Mouse (Mus musculus): Measurements from ENCODE around the gene Cwh43. TPM values are rescaled to one million over a fixed set of nuclear protein-coding genes. Genes with fewer than 3 reads are reported as not detected.

The Cwh43 gene
- polyA plus RNA-seq, 1 experiment from 2014 or later: 0.59 TPM

- Histone ChIP-seq H3K27ac (no peak overlapping the region), H3K9ac (no peak overlapping the region), H3K27me3 (replicated peaks) (peaks cover 25% of the 10 kb centered on the region), H3K4me1 (peaks cover 10% of the 10 kb centered on the region), H3K36me3 (replicated peaks) (no peaks in the 10 kb centered on the region), H3K4me2 (no peak overlapping the region), H3K9me3 (no peaks in the 10 kb centered on the region), H3K4me3 (no peak overlapping the region)
- WGBS: 92% methylated on average over 14 of the region's 14 CpGs
- ATAC-seq (replicated peaks): no peak
These were observed 2.4 kb upstream of the Cwh43 start for GRCm38 (mm10) chr5:73403311-73404068.

DNA sequence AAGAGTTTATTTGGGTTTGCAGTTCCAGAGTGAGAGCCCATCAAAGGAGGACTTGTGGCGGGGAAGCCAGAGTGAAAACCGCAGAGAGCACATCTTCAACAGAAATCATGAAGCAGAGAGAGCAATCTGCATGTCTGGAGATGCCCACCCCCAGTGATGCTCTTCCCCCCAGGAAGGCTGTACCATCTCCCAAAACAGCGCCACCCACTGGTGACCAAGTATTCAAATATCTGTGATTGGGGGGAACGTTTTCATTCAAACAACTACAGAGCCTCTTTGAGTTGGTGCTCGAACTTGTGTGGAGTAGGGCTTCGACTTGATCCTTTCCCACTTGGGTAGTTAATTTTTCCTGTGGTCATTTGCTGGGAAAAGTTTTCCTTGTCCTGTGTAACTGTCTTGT, 1.1 kb upstream of the Cwh43 start:
- no peak for ATAC-seq (replicated peaks)
- Histone ChIP-seq H3K27ac (no peak overlapping the region), H3K4me2 (no peak overlapping the region), H3K4me3 (no peak overlapping the region), H3K27me3 (replicated peaks) (peaks cover 25% of the 10 kb centered on the region), H3K36me3 (replicated peaks) (no peaks in the 10 kb centered on the region), H3K4me1 (peaks cover 10% of the 10 kb centered on the region), H3K9ac (no peak overlapping the region), H3K9me3 (no peaks in the 10 kb centered on the region)
- WGBS: 84% methylated on average over 6 of the region's 6 CpGs

GRCm38 (mm10) chr5:73406861-73407260, 986 bp downstream of the Cwh43 start:
- Histone ChIP-seq H3K4me1 (peaks cover 10% of the 10 kb centered on the region), H3K36me3 (replicated peaks) (no peaks in the 10 kb centered on the region), H3K4me3 (0 out of 2 replicates have a peak overlapping the region, but pooled peaks have one; percentile 40), H3K9ac (no peak overlapping the region), H3K4me2 (0 out of 2 replicates have a peak overlapping the region, but pooled peaks have one; percentile 80), H3K9me3 (no peaks in the 10 kb centered on the region), H3K27me3 (replicated peaks) (peaks cover 25% of the 10 kb centered on the region), H3K27ac (no peak overlapping the region)
- ATAC-seq (replicated peaks): no peak
- 48% methylated on average over 6 of the region's 6 CpGs for WGBS

DNA sequence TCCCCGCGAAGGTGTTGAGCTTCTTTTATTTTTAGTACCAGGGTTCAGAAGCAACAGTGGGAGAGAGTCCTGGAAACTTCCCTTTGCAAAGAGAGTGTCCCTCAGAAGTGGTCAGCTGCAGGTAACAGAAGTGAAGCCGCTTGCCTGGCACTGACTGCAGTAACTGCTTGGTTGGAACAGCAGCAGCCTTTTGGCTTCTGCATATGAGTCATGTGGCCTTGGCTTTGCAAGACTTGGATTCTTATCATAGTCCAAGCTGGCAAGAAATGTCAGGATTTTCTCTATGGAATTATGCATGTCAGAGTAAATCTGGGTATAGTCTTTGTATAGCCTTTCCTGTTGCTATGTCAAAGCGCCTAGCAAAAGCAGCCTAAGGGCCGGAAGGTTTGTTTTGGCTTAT, 4.1 kb downstream of the Cwh43 start:
- Histone ChIP-seq H3K4me1 (peaks cover 10% of the 10 kb centered on the region), H3K4me2 (no peak overlapping the region), H3K36me3 (replicated peaks) (no peaks in the 10 kb centered on the region), H3K27ac (no peak overlapping the region), H3K9ac (no peak overlapping the region), H3K27me3 (replicated peaks) (peaks cover 21% of the 10 kb centered on the region), H3K4me3 (no peak overlapping the region), H3K9me3 (no peaks in the 10 kb centered on the region)
- ATAC-seq (replicated peaks): no peak
- WGBS: 86% methylated on average over 5 of the region's 5 CpGs

DNA sequence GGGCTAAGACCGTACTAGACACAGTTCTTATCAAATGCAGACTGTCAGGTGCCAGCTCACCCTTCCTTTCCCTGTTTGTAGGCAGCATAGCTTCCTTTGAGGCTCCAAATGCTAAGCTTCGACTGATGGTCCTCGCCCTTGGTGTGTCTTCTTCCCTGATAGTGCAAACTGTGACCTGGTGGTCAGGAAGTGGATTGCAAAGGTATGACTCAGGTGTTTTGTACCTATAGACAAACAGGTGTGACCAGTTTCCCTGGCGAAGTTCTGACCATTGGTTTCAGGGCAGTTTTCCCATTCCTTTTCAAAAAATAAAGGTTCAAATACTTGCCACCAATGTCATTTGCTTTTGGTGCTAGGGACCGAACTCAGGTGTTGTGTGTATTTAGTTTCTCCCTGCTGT, 5.9 kb downstream of the Cwh43 start:
- H3K9ac ChIP-seq: no peak overlapping the region
- no peak overlapping the region for H3K4me3 ChIP-seq
- no peak overlapping the region for H3K4me2 ChIP-seq
- H3K27ac ChIP-seq: no peak overlapping the region
- no peak for ATAC-seq (replicated peaks)
- H3K27me3 ChIP-seq (replicated peaks): peaks cover 8% of the 10 kb centered on the region
- 85% methylated on average over 5 of the region's 5 CpGs for WGBS
- no peaks in the 10 kb centered on the region for H3K36me3 ChIP-seq (replicated peaks)
- H3K9me3 ChIP-seq: no peaks in the 10 kb centered on the region
- no peaks in the 10 kb centered on the region for H3K4me1 ChIP-seq

DNA sequence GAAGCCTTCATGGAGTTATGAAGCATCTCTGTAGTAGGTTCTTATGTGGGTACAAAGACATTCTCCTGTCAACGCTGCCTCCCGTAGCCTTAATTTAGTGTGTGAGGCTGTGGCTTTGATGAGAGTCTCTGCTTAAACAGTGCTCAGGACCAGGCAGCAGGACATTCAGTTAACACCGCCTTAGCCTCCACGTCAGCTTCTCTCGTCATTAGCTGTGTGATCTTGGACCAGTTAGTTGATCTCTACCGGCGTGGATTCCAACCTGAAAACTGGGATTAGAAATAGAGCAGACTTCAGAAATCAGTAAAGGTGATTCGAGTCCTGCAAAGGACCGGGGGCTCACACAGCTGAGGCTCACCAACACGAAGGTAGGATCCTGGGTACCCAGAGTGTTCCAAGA, 8.3 kb downstream of the Cwh43 start:
- Histone ChIP-seq H3K36me3 (replicated peaks) (no peaks in the 10 kb centered on the region), H3K9me3 (no peaks in the 10 kb centered on the region), H3K9ac (no peak overlapping the region), H3K4me1 (no peaks in the 10 kb centered on the region), H3K27me3 (replicated peaks) (no peaks in the 10 kb centered on the region), H3K27ac (no peak overlapping the region), H3K4me2 (no peak overlapping the region), H3K4me3 (no peak overlapping the region)
- ATAC-seq (replicated peaks): no peak
- WGBS: 84% methylated on average over 10 of the region's 10 CpGs

DNA sequence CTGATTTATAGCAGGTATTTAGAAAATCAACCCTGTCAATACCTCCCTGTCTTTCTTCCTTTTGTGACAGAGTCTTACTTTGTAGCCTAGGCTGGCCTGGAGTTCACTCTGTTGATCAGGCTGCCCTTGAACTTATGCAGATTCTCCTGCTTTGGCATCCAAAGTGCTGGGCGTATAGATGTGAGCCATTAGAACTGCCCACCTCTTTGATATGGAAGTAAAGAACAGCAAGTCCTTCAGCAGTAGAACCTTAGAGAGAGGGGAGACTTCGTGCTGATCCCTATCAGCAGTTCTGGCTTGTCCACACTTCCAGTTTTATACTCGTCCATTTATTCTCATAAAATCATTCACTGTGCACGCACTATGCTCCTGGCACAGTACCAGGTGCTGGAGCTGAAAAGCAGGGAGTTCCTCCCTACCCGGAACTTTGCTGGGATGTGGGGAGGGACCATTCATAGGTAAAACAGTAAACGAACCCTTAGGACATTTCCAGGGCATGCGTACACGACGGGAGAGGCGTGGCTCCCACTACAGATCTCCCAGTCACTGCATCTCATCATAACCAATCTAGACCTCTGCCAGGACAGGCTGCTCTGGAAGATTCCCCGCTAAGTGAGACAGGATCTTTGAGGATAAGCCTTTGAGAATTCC, 13.3 kb downstream of the Cwh43 start:
- no peak overlapping the region for H3K9ac ChIP-seq
- H3K4me3 ChIP-seq: no peak overlapping the region
- no peak overlapping the region for H3K4me2 ChIP-seq
- ATAC-seq (replicated peaks): 0 out of 2 replicates have a peak, but pooled peaks have one; percentile 17
- WGBS: 67% methylated on average over 11 of the region's 11 CpGs
- no peak overlapping the region for H3K27ac ChIP-seq
- H3K4me1 ChIP-seq: no peaks in the 10 kb centered on the region
- H3K9me3 ChIP-seq: no peaks in the 10 kb centered on the region
- H3K36me3 ChIP-seq (replicated peaks): no peaks in the 10 kb centered on the region
- no peaks in the 10 kb centered on the region for H3K27me3 ChIP-seq (replicated peaks)

DNA sequence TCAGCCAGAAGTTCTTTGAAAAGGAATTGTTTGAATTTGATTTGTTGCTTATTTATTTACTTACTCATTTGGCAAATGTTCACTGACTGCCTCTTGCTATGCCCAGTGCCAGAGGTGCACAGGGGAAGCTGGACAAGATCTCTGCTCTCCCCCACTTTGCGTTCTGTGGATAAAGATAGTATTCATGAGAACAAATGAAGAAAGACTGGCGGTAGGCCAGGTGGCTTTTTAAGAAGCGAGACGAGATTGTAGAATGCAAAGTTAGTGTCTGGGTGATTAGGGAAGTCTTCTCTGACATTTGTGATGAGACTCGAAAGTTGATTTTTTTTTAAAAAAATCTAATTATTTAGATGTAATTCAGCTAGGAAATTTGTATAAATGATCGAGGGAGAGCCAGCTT, 20.9 kb downstream of the Cwh43 start:
- ATAC-seq (replicated peaks): no peak
- WGBS: 58% methylated on average over 6 of the region's 6 CpGs
- Histone ChIP-seq H3K27ac (no peak overlapping the region), H3K4me1 (peaks cover 4% of the 10 kb centered on the region; the same call in 1 of the 2 replicates), H3K27me3 (replicated peaks) (no peaks in the 10 kb centered on the region), H3K36me3 (replicated peaks) (no peaks in the 10 kb centered on the region), H3K4me3 (no peak overlapping the region), H3K9ac (no peak overlapping the region), H3K4me2 (no peak overlapping the region), H3K9me3 (no peaks in the 10 kb centered on the region)

DNA sequence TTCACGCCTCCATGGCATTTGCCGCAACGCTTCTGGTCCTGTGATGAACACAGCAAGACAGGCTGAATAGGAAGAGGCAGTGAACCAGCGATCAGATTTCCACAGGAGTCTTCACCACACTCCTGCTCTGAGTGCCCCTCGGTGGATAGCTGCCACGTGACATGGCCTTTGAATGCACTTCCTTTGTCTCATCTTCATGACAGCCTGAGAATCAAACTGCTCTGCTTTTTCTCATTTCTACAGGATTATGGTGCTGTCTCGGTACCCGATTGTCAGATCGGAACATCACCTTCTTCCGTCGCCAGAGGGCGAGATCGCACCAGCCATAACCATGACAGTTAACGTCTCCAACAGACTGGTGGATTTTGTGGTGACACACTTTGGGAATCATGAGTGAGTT, 25.7 kb downstream of the Cwh43 start:
- WGBS: 17% methylated on average over 14 of the region's 14 CpGs
- peak overlapping the region; percentile 27; the same call in 1 of the 2 replicates for H3K4me2 ChIP-seq
- no peak overlapping the region for H3K4me3 ChIP-seq
- peak; percentile 92 for ATAC-seq (replicated peaks)
- H3K27me3 ChIP-seq (replicated peaks): no peaks in the 10 kb centered on the region
- H3K36me3 ChIP-seq (replicated peaks): no peaks in the 10 kb centered on the region
- H3K4me1 ChIP-seq: peaks cover 4% of the 10 kb centered on the region; the same call in 1 of the 2 replicates
- H3K27ac ChIP-seq: peak overlapping the region; percentile 61
- no peaks in the 10 kb centered on the region for H3K9me3 ChIP-seq
- 0 out of 2 replicates have a peak overlapping the region, but pooled peaks have one; percentile 27 for H3K9ac ChIP-seq

DNA sequence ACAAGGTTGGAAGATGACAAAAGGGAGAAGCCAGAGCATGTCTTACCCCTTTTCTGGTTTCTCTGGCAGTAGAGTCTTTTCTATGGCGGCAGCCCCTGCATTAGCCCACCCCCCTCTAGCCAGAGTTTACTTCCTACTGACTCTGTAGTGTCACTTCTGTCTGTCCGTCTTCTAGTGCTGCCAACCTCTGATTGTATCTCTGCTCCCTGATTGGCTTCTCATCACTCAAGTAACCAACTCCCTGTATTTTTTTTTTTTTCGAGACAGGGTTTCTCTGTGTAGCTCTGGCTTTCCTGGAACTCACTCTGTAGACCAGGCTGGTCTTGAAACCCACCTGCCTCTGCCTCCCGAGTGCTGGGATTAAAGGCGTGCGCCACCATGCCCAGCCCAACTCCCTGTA, 26.9 kb downstream of the Cwh43 start:
- Histone ChIP-seq H3K27ac (no peak overlapping the region), H3K9ac (no peak overlapping the region), H3K4me3 (no peak overlapping the region), H3K9me3 (no peaks in the 10 kb centered on the region), H3K4me2 (no peak overlapping the region), H3K27me3 (replicated peaks) (no peaks in the 10 kb centered on the region), H3K4me1 (peaks cover 4% of the 10 kb centered on the region; the same call in 1 of the 2 replicates), H3K36me3 (replicated peaks) (no peaks in the 10 kb centered on the region)
- no peak for ATAC-seq (replicated peaks)
- WGBS: 85% methylated on average over 6 of the region's 6 CpGs

- 77% methylated on average over 7 of the region's 7 CpGs for WGBS
- no peaks in the 10 kb centered on the region for H3K36me3 ChIP-seq (replicated peaks)
- ATAC-seq (replicated peaks): no peak
- H3K27me3 ChIP-seq (replicated peaks): no peaks in the 10 kb centered on the region
- no peak overlapping the region for H3K4me2 ChIP-seq
- H3K9me3 ChIP-seq: no peaks in the 10 kb centered on the region
- peaks cover 4% of the 10 kb centered on the region; the same call in 1 of the 2 replicates for H3K4me1 ChIP-seq
- H3K27ac ChIP-seq: no peak overlapping the region
- no peak overlapping the region for H3K9ac ChIP-seq
- no peak overlapping the region for H3K4me3 ChIP-seq
These were observed 28.9 kb downstream of the Cwh43 start for GRCm38 (mm10) chr5:73434764-73435163.

- ATAC-seq (replicated peaks): no peak
- Histone ChIP-seq H3K4me1 (no peaks in the 10 kb centered on the region), H3K9ac (no peak overlapping the region), H3K36me3 (replicated peaks) (no peaks in the 10 kb centered on the region), H3K27ac (no peak overlapping the region), H3K4me2 (no peak overlapping the region), H3K4me3 (no peak overlapping the region), H3K27me3 (replicated peaks) (no peaks in the 10 kb centered on the region), H3K9me3 (no peaks in the 10 kb centered on the region)
- WGBS: 91% methylated on average over 9 of the region's 9 CpGs
These were observed 36.3 kb downstream of the Cwh43 start for GRCm38 (mm10) chr5:73442176-73442575.

Measured in midbrain, embryonic 15.5 days (tissue).